Mouse (Mus musculus): Measurements from ENCODE around the gene Tmem167b. TPM values are rescaled to one million over a fixed set of nuclear protein-coding genes. Genes with fewer than 3 reads are reported as not detected.

The Tmem167b gene
- polyA plus RNA-seq (2021; fragmentation: Nextera tagmentation): 28.1 and 35.1 TPM in 2 replicates
- long read RNA-seq, experiment 1, transcript Tmem167b-202 (3 exons, 2,752 nt): minor isoform, 15 of 300 reads
- long read RNA-seq, experiment 1, transcript Tmem167b-201 (3 exons, 2,864 nt): major isoform, 269 of 300 reads
- long read RNA-seq, experiment 1, partial matches to known transcripts: 4 of 300 reads
- long read RNA-seq, experiment 1, other reads (novel, unspliced or antisense): 12 of 300 reads
- long read RNA-seq, experiment 2, transcript Tmem167b-202 (3 exons, 2,752 nt): minor isoform, 6 of 64 reads
- long read RNA-seq, experiment 2, transcript Tmem167b-201 (3 exons, 2,864 nt): major isoform, 46 of 64 reads
- long read RNA-seq, experiment 2, partial matches to known transcripts: 1 of 64 reads
- long read RNA-seq, experiment 2, other reads (novel, unspliced or antisense): 11 of 64 reads

DNA sequence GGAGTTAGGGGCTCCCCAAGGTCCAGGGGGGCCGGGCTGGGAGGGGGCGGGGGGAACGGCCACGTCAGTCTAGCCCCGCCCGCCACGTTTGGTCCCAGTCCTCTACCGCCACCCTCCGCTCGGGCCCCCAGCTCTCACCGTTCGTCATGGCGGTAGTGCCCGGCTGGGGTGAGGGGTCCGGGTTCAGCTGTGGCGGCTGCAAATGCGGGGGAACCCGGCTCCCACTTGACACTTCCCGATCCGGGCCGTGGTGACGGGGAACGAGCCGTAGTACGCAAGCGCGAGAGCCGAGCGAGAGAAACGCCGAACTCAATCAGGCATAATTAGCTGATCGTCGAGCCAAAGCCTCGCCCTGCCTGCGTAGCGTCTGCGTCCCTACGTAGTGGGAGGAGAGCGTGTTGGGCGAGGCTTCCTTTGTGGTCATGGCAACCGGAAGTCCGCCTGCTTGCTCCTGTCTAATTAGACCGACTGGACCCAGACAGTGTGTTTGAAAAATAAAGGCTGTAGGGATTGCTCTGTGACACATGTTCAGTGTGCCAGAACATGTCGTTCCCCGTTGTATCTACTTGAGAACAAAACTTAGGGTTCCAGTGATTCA is at the start of gene Tmem167b:
TSS of gene Tmem167b (minus strand) at position 334 of the 598 bp plus-strand sequence.

GRCm38 (mm10) chr3:108590786-108591529 is 28.7 kb upstream of the Tmem167b start, which contains the start of gene Wdr47:
Wdr47 (plus strand) TSS chr3:108591279.

GRCm38 (mm10) chr3:108571443-108572294 is 9.4 kb upstream of the Tmem167b start, which contains the start of gene Taf13:
Taf13 (plus strand) TSS chr3:108571698.

DNA sequence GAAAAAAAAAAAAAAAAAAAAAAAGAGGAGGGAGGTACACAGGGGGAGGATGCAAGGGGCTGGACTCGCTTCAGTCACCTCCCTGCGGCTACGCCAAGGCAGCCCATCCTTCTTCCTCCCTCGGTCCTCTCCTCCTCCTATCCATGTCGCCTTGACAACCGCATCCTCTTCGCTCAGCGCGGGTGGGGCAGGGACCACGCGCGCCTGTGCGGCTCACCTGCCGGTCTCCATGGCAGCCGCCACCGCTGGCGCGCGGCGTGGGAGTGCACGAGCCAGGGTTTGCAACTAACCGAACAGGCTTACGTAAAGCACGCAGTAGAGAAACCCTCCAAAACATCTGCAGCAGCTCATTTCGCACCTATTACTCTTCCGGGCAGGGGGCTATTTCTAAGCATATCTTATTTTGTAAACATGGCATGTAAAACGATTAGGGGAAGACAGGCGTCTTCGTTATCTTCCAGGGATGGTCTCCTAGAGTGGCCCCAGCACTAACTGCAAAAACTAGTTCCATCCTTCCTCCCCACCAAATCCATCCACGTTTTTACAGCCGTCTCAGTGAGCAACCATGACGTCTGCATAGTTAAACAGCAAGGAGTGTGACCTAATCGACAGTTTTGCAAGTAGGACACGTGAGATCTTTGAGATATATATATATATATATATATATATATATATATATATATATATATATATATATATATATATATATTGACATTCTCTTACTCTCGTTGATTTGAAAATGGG is 25.6 kb downstream of the Tmem167b start, which contains the start of gene 5330417C22Rik:
TSS of gene 5330417C22Rik (minus strand) at position 20 of the 744 bp plus-strand sequence.

GRCm38 (mm10) chr3:108533951-108534350 is 28.3 kb downstream of the Tmem167b start, which contains the start of gene 1700013F07Rik:
1700013F07Rik (plus strand) TSS chr3:108534150.

Other genes with a start within 250 kb of the Tmem167b start
- gene Mybphl, start 197.6 kb downstream of the Tmem167b start, polyA plus RNA-seq (2021; fragmentation: Nextera tagmentation): 0.21 TPM in 1 of 2 replicates, not detected in the other
- 6.6 and 8.6 TPM in 2 replicates for gene Psrc1, start 178.6 kb downstream of the Tmem167b start, polyA plus RNA-seq (2021; fragmentation: Nextera tagmentation)
- gene Celsr2, start 146.9 kb downstream of the Tmem167b start, polyA plus RNA-seq (2021; fragmentation: Nextera tagmentation): 25.5 and 26.9 TPM in 2 replicates
- 171 and 174 TPM in 2 replicates for gene Sars, start 117.3 kb downstream of the Tmem167b start, polyA plus RNA-seq (2021; fragmentation: Nextera tagmentation)
- gene 1700013F07Rik, start 28.3 kb downstream of the Tmem167b start, polyA plus RNA-seq (2021; fragmentation: Nextera tagmentation): 1.4 and 2.2 TPM in 2 replicates
- gene 5330417C22Rik, start 25.9 kb downstream of the Tmem167b start, polyA plus RNA-seq (2021; fragmentation: Nextera tagmentation): 20.3 and 36.9 TPM in 2 replicates
- 24.2 and 28.5 TPM in 2 replicates for gene Taf13, start 9.2 kb upstream of the Tmem167b start, polyA plus RNA-seq (2021; fragmentation: Nextera tagmentation)
- gene Wdr47, start 28.8 kb upstream of the Tmem167b start, polyA plus RNA-seq (2021; fragmentation: Nextera tagmentation): 37.9 and 48.9 TPM in 2 replicates
- gene Clcc1, start 91.4 kb upstream of the Tmem167b start, polyA plus RNA-seq (2021; fragmentation: Nextera tagmentation): 56.8 and 82.0 TPM in 2 replicates
- gene Gpsm2, start 159.8 kb upstream of the Tmem167b start, polyA plus RNA-seq (2021; fragmentation: Nextera tagmentation): 6.6 and 8.0 TPM in 2 replicates
- not detected in 2 replicates for gene Aknad1, start 177.2 kb upstream of the Tmem167b start, polyA plus RNA-seq (2021; fragmentation: Nextera tagmentation)